Mouse (Mus musculus) embryo, embryonic 10 days (tissue): ENCODE data around the gene Dap.

Source experiments
- DNase-seq: peaks from one replicate; pipeline ENCODE4 v3.0.0-alpha.2; 2015; ENCODE audit warnings: low spot score

Gene Dap

DNA sequence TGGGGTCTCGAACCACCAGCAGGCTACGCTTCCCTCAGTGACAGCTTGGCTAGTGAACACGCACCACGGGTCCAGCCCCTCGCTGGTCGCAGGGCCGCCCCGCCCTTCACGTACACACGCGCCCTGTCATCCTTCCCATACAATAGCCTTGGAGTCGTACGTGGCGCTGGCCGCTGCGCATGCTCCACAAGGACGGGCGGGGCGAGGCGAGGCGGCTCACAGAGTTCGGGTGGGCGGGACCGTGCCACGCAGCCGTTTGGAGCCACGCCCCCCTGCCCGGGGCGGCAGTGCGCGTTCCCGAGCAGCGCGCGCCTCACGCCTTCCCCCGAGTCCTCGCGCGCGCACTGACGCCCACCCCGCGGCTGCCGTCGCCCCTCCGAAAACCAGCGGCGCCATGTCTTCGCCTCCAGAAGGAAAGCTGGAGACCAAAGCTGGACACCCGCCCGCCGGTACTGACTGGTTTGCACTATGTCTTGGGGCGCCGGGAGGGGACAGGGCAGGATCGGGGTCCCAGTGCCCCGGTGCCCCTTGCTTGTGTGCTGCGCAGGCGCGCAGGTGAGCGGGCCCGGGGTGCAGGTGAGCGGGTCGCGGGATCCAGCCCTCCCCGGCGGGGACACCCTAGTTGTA, at the start of gene Dap:
Dap (plus strand) TSS at position 180 of the 627 bp plus-strand sequence.
- DNase-seq: peak; percentile 99

DNA sequence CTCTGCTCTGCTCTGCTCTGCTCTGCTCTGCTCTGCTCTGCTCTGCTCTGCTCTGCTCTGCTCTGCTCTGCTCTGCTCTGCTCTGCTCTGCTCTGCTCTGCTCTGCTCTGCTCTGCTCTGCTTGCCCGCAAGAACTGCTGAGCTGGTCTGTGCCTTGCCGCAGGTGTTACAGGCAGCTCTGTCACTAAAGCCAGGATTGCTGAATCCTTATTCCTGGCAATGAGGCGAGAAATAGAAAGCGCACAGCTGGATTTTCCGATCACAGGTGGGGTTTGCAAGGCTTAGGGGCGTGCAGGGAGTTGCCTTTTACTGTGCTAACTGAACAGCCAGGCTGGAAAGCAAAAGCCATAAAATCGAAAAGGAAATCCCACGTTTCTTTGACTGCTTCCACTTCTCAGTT, 47.5 kb upstream of the Dap start:
- no peak for DNase-seq

DNA sequence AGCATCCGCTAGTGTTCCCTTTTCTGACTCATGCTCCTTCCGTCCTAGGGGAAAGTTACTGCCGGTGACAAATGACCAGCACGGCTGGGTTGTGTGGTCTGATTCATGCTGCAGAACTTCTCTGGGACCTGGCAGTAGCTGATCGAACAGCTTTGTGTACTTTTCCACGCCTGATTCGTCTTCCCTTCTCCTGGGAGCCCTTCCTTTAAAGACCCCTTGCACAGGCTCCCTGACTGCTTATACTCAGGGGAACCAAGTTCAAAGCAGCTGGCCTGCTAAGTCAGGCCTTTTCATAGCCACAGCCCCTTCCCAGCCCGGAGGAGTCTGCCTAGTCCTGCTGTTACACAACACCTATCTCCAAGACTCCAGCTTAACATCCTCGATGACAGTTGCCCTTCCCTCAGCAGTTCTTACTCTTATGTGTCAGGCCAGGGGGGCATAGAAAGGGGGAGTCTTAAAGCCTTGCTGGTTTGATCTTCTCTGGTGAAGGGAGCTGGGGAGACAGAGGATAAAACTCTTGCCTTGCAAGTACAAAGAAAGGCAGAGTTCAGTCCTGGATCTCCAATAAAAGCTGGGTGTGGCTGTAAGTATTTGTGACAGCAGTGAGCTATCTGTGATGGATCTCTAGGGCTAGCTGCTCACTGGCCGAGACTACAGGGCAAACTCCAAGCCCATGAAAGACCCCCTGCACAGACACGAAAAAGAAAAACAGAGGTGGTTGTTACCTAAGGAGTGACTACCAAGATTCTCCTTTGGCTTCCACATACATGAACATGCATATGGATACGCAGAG, 39.3 kb upstream of the Dap start:
- DNase-seq: no peak

DNA sequence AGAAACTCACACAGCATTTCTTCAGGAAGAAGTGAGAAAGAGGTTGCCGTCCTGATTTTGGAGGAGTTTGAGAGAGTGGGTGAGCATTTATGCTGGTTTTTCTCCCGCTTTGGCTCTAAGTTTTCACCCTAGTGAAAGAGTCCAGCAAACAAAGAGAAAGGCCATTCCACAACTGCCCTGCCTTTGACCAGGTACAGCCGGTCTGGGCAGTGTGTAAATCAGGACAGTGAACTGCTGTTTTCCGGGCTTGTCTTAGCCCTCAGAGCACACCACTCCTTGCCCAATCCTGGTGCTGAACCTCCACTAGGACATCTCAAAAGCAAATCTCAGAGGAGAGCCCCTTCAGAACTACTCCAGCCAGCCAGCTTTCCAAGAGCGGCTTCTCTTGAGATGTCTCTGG, 38.6 kb upstream of the Dap start:
- no peak for DNase-seq

DNA sequence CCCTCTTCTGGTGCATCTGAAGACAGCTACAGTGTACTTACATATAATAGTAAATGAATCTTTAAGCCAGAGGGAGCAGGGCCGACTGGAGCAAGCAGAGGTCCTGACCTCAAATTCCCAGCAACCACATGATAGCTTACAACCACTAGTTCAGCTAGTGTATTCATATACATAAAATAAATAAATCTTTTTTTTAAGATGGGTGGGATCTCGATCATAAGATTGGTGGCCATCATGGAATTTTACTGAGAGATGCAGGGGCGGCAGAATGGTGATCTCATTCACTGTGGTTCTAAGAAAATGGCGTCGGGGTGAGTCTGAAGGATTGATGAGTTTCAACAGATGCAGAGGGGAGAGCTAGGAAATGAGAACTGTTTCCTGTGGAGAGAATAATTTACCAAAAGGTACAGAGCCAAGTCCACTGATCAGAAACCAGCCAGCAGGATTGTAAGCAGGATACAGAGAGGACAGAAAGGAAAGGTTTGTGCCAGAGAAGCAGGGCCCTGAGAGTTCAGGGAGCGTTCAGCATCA, 37.7 kb upstream of the Dap start:
- no peak for DNase-seq

DNA sequence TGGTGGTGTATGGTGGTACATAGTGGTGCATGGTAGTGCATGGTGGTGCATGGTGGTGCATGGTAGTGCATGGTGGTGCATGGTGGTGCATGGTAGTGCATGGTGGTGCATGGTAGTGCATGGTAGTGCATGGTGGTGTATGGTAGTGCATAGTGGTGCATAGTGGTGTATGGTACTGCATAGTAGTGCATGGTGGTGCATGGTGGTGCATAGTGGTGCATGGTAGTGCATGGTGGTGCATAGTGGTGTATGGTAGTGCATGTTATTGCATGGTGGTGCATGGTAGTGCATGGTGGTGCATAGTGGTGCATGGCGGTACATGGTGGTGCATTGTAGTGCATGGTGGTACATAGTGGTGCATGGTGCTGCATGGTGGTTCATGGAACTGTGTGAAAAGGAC, 31.6 kb upstream of the Dap start:
- no peak for DNase-seq

DNA sequence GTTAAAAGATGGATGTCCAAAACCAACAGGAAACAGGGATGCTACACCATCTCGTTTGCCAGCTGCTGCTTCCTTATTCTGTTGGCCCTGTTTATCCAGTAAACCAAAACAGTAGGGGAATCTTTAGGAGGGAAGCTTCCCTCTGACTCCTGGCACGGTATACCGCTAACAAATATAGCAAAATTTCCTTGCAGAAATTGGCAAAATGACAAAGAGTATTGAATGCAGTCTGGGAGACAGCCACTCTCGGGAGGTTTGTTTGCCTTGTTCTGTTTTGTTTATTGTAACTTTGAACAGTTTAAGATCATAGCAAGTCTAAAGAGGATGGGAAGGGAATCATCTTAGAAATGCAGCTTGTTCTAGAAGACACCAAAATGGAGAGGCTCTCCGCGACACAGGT, 28.3 kb upstream of the Dap start:
- DNase-seq: no peak

DNA sequence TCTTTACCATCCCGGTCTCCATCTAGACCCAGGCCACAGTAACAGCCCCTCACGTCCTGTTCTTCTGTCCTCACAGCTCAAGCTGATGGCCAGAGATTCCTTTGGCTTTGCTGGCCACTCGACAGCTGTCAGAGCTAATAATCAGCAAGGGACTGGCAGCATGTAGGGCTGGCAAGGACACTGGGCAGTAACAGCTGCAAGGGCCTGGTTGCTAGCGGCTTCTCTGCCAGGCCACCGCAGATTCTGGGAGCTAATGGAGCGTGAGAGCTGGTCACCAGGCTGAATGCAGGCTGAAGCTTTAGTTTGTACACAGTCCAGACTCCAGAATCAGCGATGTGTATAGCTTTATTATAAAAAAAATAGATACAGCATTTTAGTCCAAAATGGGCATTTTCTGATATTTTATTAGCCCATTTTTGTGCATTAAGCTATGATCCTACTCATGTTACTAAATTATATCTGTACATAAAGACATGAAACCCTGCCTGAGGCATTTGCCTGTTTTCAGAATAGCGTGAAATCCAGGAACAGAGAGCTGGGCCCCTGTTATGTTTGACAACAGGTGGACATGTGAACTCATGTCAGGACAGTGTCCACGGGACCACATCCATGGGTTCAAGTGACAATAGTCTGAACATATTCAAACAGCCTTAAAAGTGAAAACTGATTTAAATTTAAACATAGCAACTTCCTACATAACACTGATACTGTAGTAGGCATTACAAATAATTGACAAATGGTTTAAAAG, 16.6 kb upstream of the Dap start:
- DNase-seq: no peak

DNA sequence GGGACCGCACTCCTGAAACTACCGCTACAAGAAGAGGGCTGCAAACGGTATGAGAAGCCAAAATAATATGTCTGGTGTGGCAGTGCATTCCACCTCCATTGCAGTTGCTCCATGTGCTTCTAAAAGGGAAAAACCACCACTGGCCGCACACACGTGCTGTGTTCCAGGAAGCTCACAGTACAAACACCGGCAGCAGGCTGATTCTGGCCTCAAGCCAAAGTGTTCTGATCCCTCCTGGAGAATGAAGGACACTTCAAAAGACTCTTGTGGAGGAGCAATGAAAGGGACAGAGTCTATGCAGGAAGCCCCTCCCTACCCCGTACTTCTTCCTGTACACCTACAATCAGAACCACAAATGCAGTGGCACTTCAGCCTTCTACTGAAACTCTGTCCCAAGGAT, 12.2 kb upstream of the Dap start:
- no peak for DNase-seq

DNA sequence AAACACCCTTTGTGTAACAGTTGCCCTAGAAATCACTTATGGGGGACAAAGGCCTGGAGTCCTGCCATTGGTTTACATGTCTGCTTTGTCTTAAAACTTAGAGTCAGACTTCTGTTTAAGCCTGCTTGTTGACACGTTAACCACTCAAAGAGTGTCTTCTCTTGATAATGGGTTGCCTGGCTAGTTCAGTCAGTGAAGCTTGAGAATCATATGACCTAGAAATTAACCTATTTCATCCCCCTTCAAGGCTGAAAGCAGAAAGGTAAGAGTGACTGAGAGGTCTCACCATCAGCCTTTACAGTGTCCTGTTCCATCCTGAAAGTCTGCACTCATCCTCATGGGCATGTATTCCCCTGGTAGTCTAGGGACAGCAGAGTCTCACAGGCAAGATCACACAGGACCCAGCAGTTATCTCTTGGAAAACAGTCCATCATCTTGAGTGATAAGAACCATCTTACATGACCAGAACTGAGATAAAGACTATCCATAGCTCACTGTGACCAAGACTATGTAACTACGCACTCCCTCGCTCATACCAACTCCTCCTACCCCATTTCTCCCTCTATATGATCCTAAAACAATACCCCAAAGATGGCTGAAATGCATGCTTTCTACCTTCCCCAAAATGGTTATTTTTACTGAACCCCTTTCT, 10.4 kb upstream of the Dap start:
- no peak for DNase-seq

DNA sequence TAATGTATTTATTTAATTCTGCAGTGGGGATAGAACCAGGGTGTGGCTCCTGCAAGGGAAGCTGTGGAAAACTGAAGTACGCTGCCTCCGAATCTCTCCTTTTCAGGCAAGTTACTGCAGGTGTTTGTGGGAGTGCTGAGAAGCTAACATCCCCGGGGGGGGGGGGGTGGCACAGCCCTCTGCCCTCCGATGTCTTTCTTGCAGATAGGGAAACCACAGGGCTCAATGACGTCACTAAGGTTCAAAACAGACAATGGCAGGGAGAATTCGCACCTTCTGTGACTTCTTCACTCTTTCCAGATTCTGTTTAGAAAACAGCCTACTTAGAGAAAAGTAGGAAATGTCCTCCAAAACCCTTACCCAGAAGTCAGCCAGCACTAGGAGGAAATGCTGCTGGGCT, 1.9 kb upstream of the Dap start:
- no peak for DNase-seq

DNA sequence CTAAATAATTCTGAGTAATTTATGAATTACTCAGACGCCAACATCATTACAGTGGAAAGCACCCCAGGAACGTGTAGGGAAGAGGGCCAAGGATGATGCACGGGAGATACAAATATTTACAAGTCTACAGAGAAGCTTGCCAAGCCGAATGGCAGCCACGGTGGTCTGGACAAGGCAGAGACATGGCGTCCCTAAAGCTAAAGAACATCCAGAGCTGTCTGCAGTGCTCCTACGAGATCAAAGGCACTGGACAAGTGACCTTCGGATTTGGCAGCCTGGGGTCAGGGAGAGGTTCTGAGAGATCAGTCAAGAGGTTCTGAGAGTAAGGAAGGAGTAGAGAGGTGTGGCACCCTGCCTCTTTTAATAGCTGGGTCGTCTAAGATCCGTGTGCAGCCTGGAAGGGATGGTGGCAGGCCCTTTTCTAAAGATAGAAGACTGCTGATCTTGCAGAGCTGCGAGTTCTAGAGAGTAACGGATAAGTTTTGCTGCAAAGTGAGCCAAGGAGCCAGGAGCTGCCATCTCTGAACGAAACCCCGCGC, 449 bp upstream of the Dap start:
- no peak for DNase-seq

DNA sequence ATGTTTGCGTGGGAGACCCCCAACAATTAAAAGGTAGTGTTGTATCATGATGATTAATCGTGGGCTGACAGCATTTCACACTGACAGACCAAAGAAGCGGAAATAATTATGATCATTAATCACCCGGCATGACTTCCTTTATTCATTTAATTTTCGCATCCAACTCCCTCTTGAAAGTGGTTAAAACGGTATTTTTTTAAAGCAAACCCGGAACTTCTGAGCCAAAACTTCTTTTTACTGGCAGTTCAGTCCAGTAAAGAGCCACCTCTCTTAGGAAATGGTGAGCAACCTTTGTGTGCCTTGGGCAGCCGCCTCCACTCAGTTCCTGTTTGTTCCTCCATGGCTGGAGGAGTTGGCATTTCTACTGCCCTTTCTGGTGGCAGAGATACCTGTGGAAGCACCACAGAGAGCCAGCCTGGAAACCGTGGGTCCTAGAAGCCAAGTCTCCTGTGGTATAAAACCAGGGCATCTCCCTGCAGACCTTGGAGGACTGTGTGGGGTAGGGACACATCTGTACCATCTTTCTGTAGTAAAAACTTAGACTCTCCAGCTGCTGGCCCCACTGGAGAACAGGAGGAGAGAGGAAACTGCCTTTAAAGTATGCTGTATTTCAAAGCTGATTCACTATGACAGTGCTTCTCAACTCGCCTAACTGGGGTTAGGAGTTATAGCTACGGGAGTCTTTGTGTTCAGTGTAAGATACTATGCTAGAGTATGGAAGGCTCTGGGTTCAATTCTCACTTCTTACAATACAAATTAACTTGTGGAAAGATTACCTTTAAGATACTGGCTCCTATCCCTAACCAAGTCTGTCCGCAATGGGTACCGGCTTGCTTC, 910 bp downstream of the Dap start:
- no peak for DNase-seq

DNA sequence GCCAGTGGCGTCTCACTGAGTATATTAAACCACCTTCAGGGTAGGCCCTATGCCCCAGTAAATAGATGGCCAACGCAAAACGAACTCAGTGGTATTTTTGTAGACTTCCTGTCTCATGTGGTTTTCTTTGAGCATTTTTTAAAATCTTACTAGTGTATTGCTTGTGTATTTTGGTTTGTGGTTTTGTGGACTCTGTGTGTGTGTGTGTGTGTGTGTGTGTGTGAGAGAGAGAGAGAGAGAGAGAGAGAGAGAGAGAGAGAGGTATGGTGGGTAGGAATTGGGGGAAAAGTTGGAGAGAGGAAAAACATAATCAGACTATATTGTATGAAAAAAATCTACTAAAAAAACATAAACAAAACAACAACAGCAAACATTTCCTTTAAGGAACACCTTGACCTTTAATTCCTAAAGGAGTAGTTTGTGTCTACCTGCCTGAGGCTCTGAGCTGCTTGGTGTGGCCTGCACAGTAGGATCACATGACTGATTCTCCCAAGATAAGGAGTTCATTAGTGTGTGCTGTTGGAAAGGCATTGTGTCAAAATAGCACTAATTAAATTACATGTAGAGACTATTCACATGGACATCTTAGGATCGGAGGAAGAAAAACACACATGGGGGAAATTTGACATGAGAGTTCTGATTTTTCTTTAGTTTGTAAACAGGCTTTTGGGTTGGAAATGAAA, 1.7 kb downstream of the Dap start:
- no peak for DNase-seq

DNA sequence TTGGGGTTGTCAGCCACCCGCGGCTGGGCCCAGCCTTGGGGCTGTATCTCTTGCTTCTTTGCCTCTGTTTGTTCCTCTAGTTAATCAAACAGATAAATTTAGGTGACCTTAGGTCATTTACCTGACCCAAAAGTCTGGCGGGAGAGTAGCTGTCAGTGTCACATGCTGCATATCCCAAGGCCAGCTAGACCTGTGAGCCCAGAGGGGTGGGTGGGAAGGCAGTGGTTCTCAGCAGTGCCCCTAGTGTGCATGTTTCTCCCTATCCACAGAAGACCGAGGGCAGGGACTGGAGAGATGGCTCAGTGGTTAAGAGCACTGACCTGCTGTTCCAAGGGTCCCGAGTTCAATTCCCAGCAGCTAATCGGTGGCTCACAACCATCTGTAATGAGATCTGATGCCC, 2.4 kb downstream of the Dap start:
- DNase-seq: no peak

DNA sequence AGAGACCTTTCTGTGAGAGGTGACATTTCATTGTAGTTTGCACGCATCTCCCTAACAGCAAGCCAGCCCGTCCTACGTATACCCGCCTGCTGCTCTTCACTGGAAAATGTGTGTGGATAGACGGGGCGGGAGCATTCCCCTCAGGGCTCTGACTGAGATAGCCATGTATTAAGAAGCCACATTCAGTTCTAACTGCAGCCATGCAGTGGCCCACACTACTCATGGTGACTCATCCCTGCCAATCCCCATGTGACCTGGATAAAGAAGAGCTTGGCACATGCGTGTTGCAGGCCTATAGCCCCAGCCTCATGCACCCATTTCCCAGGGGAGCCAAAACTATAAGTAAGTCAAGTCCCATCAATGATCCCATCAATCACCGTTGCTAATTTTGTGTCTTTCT, 3.7 kb downstream of the Dap start:
- DNase-seq: no peak

DNA sequence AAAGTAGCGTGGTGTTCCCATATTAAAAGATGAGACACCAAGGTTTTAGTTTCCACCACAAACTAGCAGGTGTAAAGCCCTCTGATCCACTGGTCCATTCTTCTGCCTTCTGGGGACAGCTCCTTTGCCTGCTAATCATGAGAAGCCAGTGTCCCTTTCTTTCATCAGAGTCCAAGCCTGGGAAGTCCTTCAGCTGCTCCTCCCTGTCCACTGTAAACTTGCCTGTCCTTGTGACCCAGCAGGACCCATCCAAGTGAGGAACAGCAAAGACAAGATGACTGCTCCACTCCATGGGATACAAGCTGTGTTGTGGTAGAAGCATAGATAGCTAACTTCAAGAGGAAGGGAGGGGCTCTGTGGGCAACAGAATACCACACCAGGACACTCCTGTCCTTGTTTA, 8.9 kb downstream of the Dap start:
- no peak for DNase-seq

DNA sequence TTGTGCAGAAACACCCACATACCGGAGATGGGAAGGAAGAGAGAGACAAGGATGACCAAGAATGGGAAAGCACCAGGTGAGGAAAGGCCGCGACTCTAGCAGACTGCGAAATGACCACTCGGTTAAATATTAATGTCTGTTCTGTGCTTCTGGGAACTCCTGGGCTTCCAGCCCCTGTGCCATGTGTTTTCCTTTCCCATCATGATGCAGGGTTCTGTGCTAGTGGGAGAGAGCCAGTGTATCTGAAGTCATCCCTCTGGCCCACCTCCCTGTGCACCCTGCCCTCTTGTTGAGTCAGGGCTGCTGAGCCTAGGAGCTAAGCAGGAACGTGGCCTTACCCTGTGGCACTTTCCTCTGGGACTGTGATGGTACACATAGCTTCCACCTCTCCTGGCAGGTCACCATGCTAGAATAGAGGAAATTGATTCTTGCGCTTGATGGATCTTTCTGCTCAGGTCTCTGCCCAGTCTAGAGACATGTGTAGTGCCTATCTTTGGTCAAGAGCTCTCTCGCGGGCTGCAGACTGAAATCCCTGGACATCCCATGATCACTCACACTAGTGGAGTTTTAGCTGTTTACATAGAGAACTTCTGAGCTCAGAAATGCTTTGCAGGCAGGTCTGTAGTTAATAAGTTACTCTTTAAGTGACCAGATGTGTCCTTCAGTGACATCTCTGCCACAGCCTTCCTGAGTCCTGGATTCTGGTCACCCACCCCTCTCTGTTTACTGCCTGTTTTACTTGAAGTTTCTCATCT, 11.9 kb downstream of the Dap start:
- no peak for DNase-seq

DNA sequence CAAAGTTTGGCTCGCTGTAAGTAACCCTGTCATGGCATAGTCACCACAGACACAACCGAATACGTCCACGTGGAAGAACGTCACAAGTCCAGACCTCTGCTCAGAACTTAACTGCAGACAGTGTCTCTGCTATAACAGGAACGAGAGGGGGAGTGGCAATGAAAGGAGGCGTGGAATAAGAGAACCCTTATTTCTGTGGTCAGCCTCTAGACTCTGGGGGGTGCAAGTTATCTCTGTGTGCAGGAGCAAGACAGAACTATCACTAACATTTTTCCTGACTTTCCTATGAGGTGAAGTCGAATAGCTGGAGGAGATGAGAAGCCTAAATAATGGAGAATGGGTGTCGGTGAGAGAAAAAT, 12.4 kb downstream of the Dap start:
- DNase-seq: no peak

DNA sequence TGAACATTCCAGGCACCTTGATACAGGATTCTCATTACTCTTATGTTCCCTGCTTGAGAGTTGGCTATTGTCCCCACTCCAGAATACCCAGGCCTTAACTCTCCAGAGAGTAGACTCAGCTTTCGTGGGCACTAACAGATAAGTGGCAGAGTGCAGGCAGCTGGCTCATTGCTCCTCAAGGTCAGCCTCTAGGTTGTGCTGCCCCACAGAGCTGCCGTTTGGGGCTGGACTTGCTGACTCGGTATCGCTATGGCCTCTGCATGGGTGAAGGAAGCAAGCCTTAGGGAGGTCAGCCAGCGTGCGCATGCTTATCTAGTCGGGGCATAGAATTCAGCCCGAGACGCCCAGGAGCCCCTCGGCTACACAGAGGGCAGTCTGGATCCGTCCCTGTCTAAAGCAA, 13.3 kb downstream of the Dap start:
- no peak for DNase-seq
